Mouse (Mus musculus): ENCODE data around the gene Cpm. TPM values are rescaled to one million over a fixed set of nuclear protein-coding genes. Genes with fewer than 3 reads are reported as not detected.

Gene Cpm
- polyA plus RNA-seq, 1 experiment from 2014 or later = 3.1 TPM

GRCm38 (mm10) chr10:117679029-117679686 lies 49.9 kb downstream of the Cpm start:
- H3K9me3 ChIP-seq = no peaks in the 10 kb centered on the region
- peaks cover 15% of the 10 kb centered on the region for H3K4me1 ChIP-seq
- H3K36me3 ChIP-seq = no peaks in the 10 kb centered on the region
- no peak overlapping the region for H3K9ac ChIP-seq
- 77% methylated on average over 5 of the region's 5 CpGs for WGBS
- H3K4me3 ChIP-seq = no peak overlapping the region
- H3K4me2 ChIP-seq = no peak overlapping the region
- H3K27ac ChIP-seq (replicated peaks) = no peak overlapping the region
- H3K27me3 ChIP-seq (replicated peaks) = peaks cover 19% of the 10 kb centered on the region; the same call in 1 of the 2 replicates
- ATAC-seq (ENCODE audit: extremely low read depth, insufficient number of reproducible peaks, low FRiP score, low TSS enrichment) = no peak

GRCm38 (mm10) chr10:117679963-117680473 lies 50.7 kb downstream of the Cpm start:
- Histone ChIP-seq H3K4me2 (no peak overlapping the region), H3K9ac (no peak overlapping the region), H3K27me3 (replicated peaks) (peaks cover 19% of the 10 kb centered on the region; the same call in 1 of the 2 replicates), H3K4me3 (no peak overlapping the region), H3K36me3 (no peaks in the 10 kb centered on the region), H3K4me1 (peaks cover 15% of the 10 kb centered on the region), H3K27ac (replicated peaks) (no peak overlapping the region), H3K9me3 (no peaks in the 10 kb centered on the region)
- 86% methylated on average over 14 of the region's 14 CpGs for WGBS
- ATAC-seq (ENCODE audit: extremely low read depth, insufficient number of reproducible peaks, low FRiP score, low TSS enrichment) = no peak

GRCm38 (mm10) chr10:117680868-117681513 lies 51.7 kb downstream of the Cpm start:
- ATAC-seq (ENCODE audit: extremely low read depth, insufficient number of reproducible peaks, low FRiP score, low TSS enrichment) = no peak
- H3K36me3 ChIP-seq = no peaks in the 10 kb centered on the region
- H3K27ac ChIP-seq (replicated peaks) = no peak overlapping the region

GRCm38 (mm10) chr10:117681543-117681942 lies 52.2 kb downstream of the Cpm start:
- Histone ChIP-seq H3K36me3 (no peaks in the 10 kb centered on the region), H3K9me3 (no peaks in the 10 kb centered on the region), H3K27me3 (replicated peaks) (peaks cover 19% of the 10 kb centered on the region; the same call in 1 of the 2 replicates), H3K27ac (replicated peaks) (no peak overlapping the region), H3K9ac (no peak overlapping the region), H3K4me2 (no peak overlapping the region), H3K4me1 (peaks cover 3% of the 10 kb centered on the region), H3K4me3 (no peak overlapping the region)
- no peak for ATAC-seq (ENCODE audit: extremely low read depth, insufficient number of reproducible peaks, low FRiP score, low TSS enrichment)
- 80% methylated on average over 3 of the region's 3 CpGs for WGBS

More at GRCm38 (mm10) chr10:117680868-117681513, 51.7 kb downstream of the Cpm start:
- Histone ChIP-seq H3K9ac (no peak overlapping the region), H3K9me3 (no peaks in the 10 kb centered on the region), H3K4me2 (no peak overlapping the region), H3K4me1 (peaks cover 9% of the 10 kb centered on the region), H3K27me3 (replicated peaks) (peaks cover 19% of the 10 kb centered on the region; the same call in 1 of the 2 replicates), H3K4me3 (no peak overlapping the region)
- 80% methylated on average over 12 of the region's 12 CpGs for WGBS

- Histone ChIP-seq H3K36me3 (no peaks in the 10 kb centered on the region), H3K4me3 (no peak overlapping the region), H3K9me3 (no peaks in the 10 kb centered on the region), H3K4me2 (no peak overlapping the region), H3K9ac (no peak overlapping the region), H3K27ac (replicated peaks) (no peak overlapping the region), H3K4me1 (no peaks in the 10 kb centered on the region), H3K27me3 (replicated peaks) (peaks cover 19% of the 10 kb centered on the region; the same call in 1 of the 2 replicates)
- ATAC-seq (ENCODE audit: extremely low read depth, insufficient number of reproducible peaks, low FRiP score, low TSS enrichment) = no peak
- WGBS = 54% methylated on average over 14 of the region's 14 CpGs
These were observed 52.9 kb downstream of the Cpm start for GRCm38 (mm10) chr10:117681999-117682857.

- H3K36me3 ChIP-seq = peaks cover 7% of the 10 kb centered on the region
- H3K27me3 ChIP-seq (replicated peaks) = peaks cover 19% of the 10 kb centered on the region; the same call in 1 of the 2 replicates
- no peak overlapping the region for H3K9ac ChIP-seq
- H3K4me1 ChIP-seq = no peaks in the 10 kb centered on the region
- H3K27ac ChIP-seq (replicated peaks) = no peak overlapping the region
- H3K4me3 ChIP-seq = no peak overlapping the region
- 69% methylated on average over 30 of the region's 30 CpGs for WGBS
- no peak overlapping the region for H3K4me2 ChIP-seq
- no peak for ATAC-seq (ENCODE audit: extremely low read depth, insufficient number of reproducible peaks, low FRiP score, low TSS enrichment)
- no peaks in the 10 kb centered on the region for H3K9me3 ChIP-seq
These were observed 53.8 kb downstream of the Cpm start for GRCm38 (mm10) chr10:117682858-117683733.

GRCm38 (mm10) chr10:117683734-117684037 lies 54.4 kb downstream of the Cpm start:
- H3K4me3 ChIP-seq = no peak overlapping the region
- peaks cover 13% of the 10 kb centered on the region for H3K36me3 ChIP-seq
- no peak for ATAC-seq (ENCODE audit: extremely low read depth, insufficient number of reproducible peaks, low FRiP score, low TSS enrichment)
- H3K9ac ChIP-seq = no peak overlapping the region
- no peak overlapping the region for H3K27ac ChIP-seq (replicated peaks)
- H3K27me3 ChIP-seq (replicated peaks) = peaks cover 18% of the 10 kb centered on the region; the same call in 1 of the 2 replicates
- no peak overlapping the region for H3K4me2 ChIP-seq
- no peaks in the 10 kb centered on the region for H3K9me3 ChIP-seq
- H3K4me1 ChIP-seq = no peaks in the 10 kb centered on the region
- 80% methylated on average over 9 of the region's 9 CpGs for WGBS

- Histone ChIP-seq H3K4me1 (no peaks in the 10 kb centered on the region), H3K4me3 (no peak overlapping the region), H3K27ac (replicated peaks) (no peak overlapping the region), H3K36me3 (peaks cover 21% of the 10 kb centered on the region), H3K27me3 (replicated peaks) (0 out of 2 replicates have a peak, but pooled peaks cover 11% of the 10 kb centered on the region), H3K9ac (no peak overlapping the region), H3K4me2 (no peak overlapping the region), H3K9me3 (no peaks in the 10 kb centered on the region)
- WGBS = 76% methylated on average over 19 of the region's 19 CpGs
- no peak for ATAC-seq (ENCODE audit: extremely low read depth, insufficient number of reproducible peaks, low FRiP score, low TSS enrichment)
These were observed 55.2 kb downstream of the Cpm start for GRCm38 (mm10) chr10:117684298-117685170.

- Histone ChIP-seq H3K4me1 (no peaks in the 10 kb centered on the region), H3K9ac (no peak overlapping the region), H3K27me3 (replicated peaks) (0 out of 2 replicates have a peak, but pooled peaks cover 9% of the 10 kb centered on the region), H3K4me2 (no peak overlapping the region), H3K36me3 (peaks cover 28% of the 10 kb centered on the region), H3K27ac (replicated peaks) (no peak overlapping the region), H3K9me3 (no peaks in the 10 kb centered on the region), H3K4me3 (no peak overlapping the region)
- ATAC-seq (ENCODE audit: extremely low read depth, insufficient number of reproducible peaks, low FRiP score, low TSS enrichment) = no peak
- WGBS = 83% methylated on average over 15 of the region's 15 CpGs
These were observed 56.0 kb downstream of the Cpm start for GRCm38 (mm10) chr10:117685171-117685848.

All from heart, embryonic 13.5 days (tissue).